Mouse (Mus musculus): ENCODE data around the gene Gm47841. TPM values are rescaled to one million over a fixed set of nuclear protein-coding genes. Genes with fewer than 3 reads are reported as not detected.

The Gm47841 gene
- total and polyA plus RNA-seq, 3 experiments, result not detected

- no peak for DNase-seq (ENCODE audit: low read depth, low spot score)
- TF ChIP-seq JUND (IDR thresholded peaks at IDR 0.05; ENCODE audit: low read depth, low read length) (no peak), MAX (IDR thresholded peaks at IDR 0.05; ENCODE audit: low read length) (no peak), ZC3H11A (IDR thresholded peaks at IDR 0.05; ENCODE audit: low read depth, low read length) (no peak), NELFE (IDR thresholded peaks at IDR 0.05; ENCODE audit: low read depth, low read length) (no peak)
- Histone ChIP-seq H3K9ac (ENCODE audit: control insufficient read depth, low read depth, low read length, poor library complexity, severe bottlenecking) (no peak overlapping the region), H3K9me3 (replicated peaks; ENCODE audit: insufficient read depth, low read length) (no peaks in the 10 kb centered on the region), H3K4me3 (ENCODE audit: control insufficient read depth in 1 of 2, insufficient read depth in 1 of 2, low read depth in 2 of 2, low read length in 2 of 2) (no peak overlapping the region), H3K36me3 (ENCODE audit: control insufficient read depth in 1 of 2, insufficient read depth in 2 of 2, low read length in 2 of 2) (no peaks in the 10 kb centered on the region), H3K27ac (ENCODE audit: control insufficient read depth, low read depth, low read length) (no peak overlapping the region), H3K79me2 (ENCODE audit: control insufficient read depth, insufficient read depth, low read length, poor library complexity) (no peaks in the 10 kb centered on the region), H3K27me3 (ENCODE audit: control insufficient read depth in 1 of 2, insufficient read depth in 2 of 2, low read length in 2 of 2) (peaks cover 2 to 5% of the 10 kb centered on the region in 2 experiments; a peak in 3 of 4 replicates), H3K4me1 (ENCODE audit: control insufficient read depth in 1 of 2, insufficient read depth in 2 of 2, low read length in 2 of 2) (no peaks in the 10 kb centered on the region)
Measured at GRCm38 (mm10) chr15:101078731-101079156, 31.5 kb upstream of the Gm47841 start.

GRCm38 (mm10) chr15:101077813-101078730, 30.9 kb upstream of the Gm47841 start, which contains the start of gene Fignl2:
TSS of gene Fignl2 (minus strand) at chr15:101078567.
- Histone ChIP-seq H3K4me1 (ENCODE audit: control insufficient read depth in 1 of 2, insufficient read depth in 2 of 2, low read length in 2 of 2) (no peaks in the 10 kb centered on the region), H3K36me3 (ENCODE audit: control insufficient read depth in 1 of 2, insufficient read depth in 2 of 2, low read length in 2 of 2) (no peaks in the 10 kb centered on the region), H3K79me2 (ENCODE audit: control insufficient read depth, insufficient read depth, low read length, poor library complexity) (no peaks in the 10 kb centered on the region), H3K4me3 (ENCODE audit: control insufficient read depth in 1 of 2, insufficient read depth in 1 of 2, low read depth in 2 of 2, low read length in 2 of 2) (no peak within 1 kb of the TSS), H3K27me3 (ENCODE audit: control insufficient read depth in 1 of 2, insufficient read depth in 2 of 2, low read length in 2 of 2) (peaks cover 0 to 5% of the 10 kb centered on the region in 2 experiments; a peak in 2 of 4 replicates), H3K9ac (ENCODE audit: control insufficient read depth, low read depth, low read length, poor library complexity, severe bottlenecking) (no peak within 1 kb of the TSS), H3K27ac (ENCODE audit: control insufficient read depth, low read depth, low read length) (no peak within 1 kb of the TSS), H3K9me3 (replicated peaks; ENCODE audit: insufficient read depth, low read length) (no peaks in the 10 kb centered on the region)
- no peak for TF ChIP-seq MYC (IDR thresholded peaks at IDR 0.05; ENCODE audit: low read depth, low read length)
- no peak for TF ChIP-seq MXI1 (IDR thresholded peaks at IDR 0.05; ENCODE audit: low read depth, low read length)
- peak in 1 of 2 experiments; percentile 22; a peak in 1 of 4 replicates for TF ChIP-seq POLR2A (IDR thresholded peaks at IDR 0.05; ENCODE audit: control insufficient read depth in 1 of 2, insufficient read depth in 1 of 2, low read depth in 1 of 2, low read length in 2 of 2, poor library complexity in 1 of 2)
- no peak for DNase-seq (ENCODE audit: low read depth, low spot score)

GRCm38 (mm10) chr15:101077001-101077812, 30.0 kb upstream of the Gm47841 start:
- Histone ChIP-seq H3K4me1 (ENCODE audit: control insufficient read depth in 1 of 2, insufficient read depth in 2 of 2, low read length in 2 of 2) (no peaks in the 10 kb centered on the region), H3K79me2 (ENCODE audit: control insufficient read depth, insufficient read depth, low read length, poor library complexity) (no peaks in the 10 kb centered on the region), H3K4me3 (ENCODE audit: control insufficient read depth in 1 of 2, insufficient read depth in 1 of 2, low read depth in 2 of 2, low read length in 2 of 2) (no peak overlapping the region), H3K27me3 (ENCODE audit: control insufficient read depth in 1 of 2, insufficient read depth in 2 of 2, low read length in 2 of 2) (peaks cover under 1 to 5% of the 10 kb centered on the region in 2 experiments; a peak in 3 of 4 replicates), H3K27ac (ENCODE audit: control insufficient read depth, low read depth, low read length) (no peak overlapping the region), H3K9ac (ENCODE audit: control insufficient read depth, low read depth, low read length, poor library complexity, severe bottlenecking) (no peak overlapping the region), H3K36me3 (ENCODE audit: control insufficient read depth in 1 of 2, insufficient read depth in 2 of 2, low read length in 2 of 2) (no peaks in the 10 kb centered on the region), H3K9me3 (replicated peaks; ENCODE audit: insufficient read depth, low read length) (no peaks in the 10 kb centered on the region)
- no peak for DNase-seq (ENCODE audit: low read depth, low spot score)
- TF ChIP-seq POLR2A (IDR thresholded peaks at IDR 0.05; ENCODE audit: control insufficient read depth in 1 of 2, insufficient read depth in 1 of 2, low read depth in 1 of 2, low read length in 2 of 2, poor library complexity in 1 of 2) (no peak), POLR2AphosphoS2 (IDR thresholded peaks at IDR 0.05; ENCODE audit: low read length) (no peak), ZKSCAN1 (IDR thresholded peaks at IDR 0.05; ENCODE audit: low read depth, low read length) (no peak), USF1 (IDR thresholded peaks at IDR 0.05; ENCODE audit: low read depth, low read length) (no peak), MAX (IDR thresholded peaks at IDR 0.05; ENCODE audit: low read length) (no peak), TAL1 (IDR thresholded peaks at IDR 0.05; ENCODE audit: low read length) (no peak), JUND (IDR thresholded peaks at IDR 0.05; ENCODE audit: low read depth, low read length) (no peak), MEF2A (IDR thresholded peaks at IDR 0.05; ENCODE audit: extremely low read depth, insufficient replicate concordance, low read depth, low read length, poor library complexity, severe bottlenecking) (no peak), POLR2AphosphoS5 (IDR thresholded peaks at IDR 0.05; ENCODE audit: borderline replicate concordance, low read depth, low read length) (no peak), CTCF (IDR thresholded peaks at IDR 0.05 in 2 of 3, conservative IDR thresholded peaks at IDR 0.05 in 1 of 3; ENCODE audit: control insufficient read depth in 1 of 3, insufficient read depth in 1 of 3, low read depth in 2 of 3, low read length in 3 of 3, poor library complexity in 1 of 3, severe bottlenecking in 1 of 3) (no peak), MAZ (IDR thresholded peaks at IDR 0.05; ENCODE audit: low read depth, low read length) (no peak)
